Mouse (Mus musculus): Measurements from ENCODE around the gene Pcolce2. TPM values are rescaled to one million over a fixed set of nuclear protein-coding genes. Genes with fewer than 3 reads are reported as not detected.

Gene Pcolce2
- 0.63 TPM for polyA plus RNA-seq (2014; fragmentation: Illumina TruSeq; extraction: RNeasy Lipid Tissue Mini Kit (QIAGEN cat#74804); ENCODE audit: low read depth, low replicate concordance)

GRCm38 (mm10) chr9:95637271-95638181 lies at the start of gene Pcolce2:
TSS of gene Pcolce2 (plus strand) at chr9:95637601.

Other genes with a start within 250 kb of the Pcolce2 start
- 1.1 TPM for gene Chst2, start 230.9 kb upstream of the Pcolce2 start, polyA plus RNA-seq (2014; fragmentation: Illumina TruSeq; extraction: RNeasy Lipid Tissue Mini Kit (QIAGEN cat#74804); ENCODE audit: low read depth, low replicate concordance)
- gene U2surp, start 125.6 kb upstream of the Pcolce2 start, polyA plus RNA-seq (2014; fragmentation: Illumina TruSeq; extraction: RNeasy Lipid Tissue Mini Kit (QIAGEN cat#74804); ENCODE audit: low read depth, low replicate concordance) = 152 TPM
- gene Paqr9, start 77.9 kb upstream of the Pcolce2 start, polyA plus RNA-seq (2014; fragmentation: Illumina TruSeq; extraction: RNeasy Lipid Tissue Mini Kit (QIAGEN cat#74804); ENCODE audit: low read depth, low replicate concordance) = 0.41 TPM
- 5.8 TPM for gene Trpc1, start 112.8 kb downstream of the Pcolce2 start, polyA plus RNA-seq (2014; fragmentation: Illumina TruSeq; extraction: RNeasy Lipid Tissue Mini Kit (QIAGEN cat#74804); ENCODE audit: low read depth, low replicate concordance)
- gene Pls1, start 207.7 kb downstream of the Pcolce2 start, polyA plus RNA-seq (2014; fragmentation: Illumina TruSeq; extraction: RNeasy Lipid Tissue Mini Kit (QIAGEN cat#74804); ENCODE audit: low read depth, low replicate concordance) = 430 TPM
- gene Atr, start 220.0 kb downstream of the Pcolce2 start, polyA plus RNA-seq (2014; fragmentation: Illumina TruSeq; extraction: RNeasy Lipid Tissue Mini Kit (QIAGEN cat#74804); ENCODE audit: low read depth, low replicate concordance) = 21.9 TPM